In genomic region chr5:143213832-143214231, GRCm38 (mm10) we compare ENCODE assay signal across 26 mouse cellular contexts. TPM values are rescaled to one million over a fixed set of nuclear protein-coding genes. Genes with fewer than 3 reads are reported as not detected.
DNase-seq lines count a peak whose midpoint lies in the region; ATAC-seq and TF ChIP-seq lines count a peak whose summit lies in the region.
"Had no signal": no experiment of that assay in that cellular context is flagged by ENCODE, and none has a peak within 500 bp of the region (broad histone marks: within the 10 kb centered on the region; RNA-seq: fewer than 3 reads in every experiment).

No protein-coding gene starts in this region.

- DNase-seq in stomach, postnatal 0 days (ENCODE audit: low spot score): no peak
- DNase-seq in large intestine, adult 2 months (ENCODE audit: low read depth, low spot score): peak; percentile 18
- no peak for DNase-seq in ovary, adult 18-20 months (ENCODE audit: low spot score)
- DNase-seq: adrenal gland, adult 8-10 months; adrenal gland, postnatal 14 days; adrenal gland, postnatal 36 days; B cell, adult 2 months; cerebellum, adult 11-12 months; cerebellum, adult 2 months; cerebellum, adult 9-10 months; cerebellum, postnatal 10 days; cerebellum, postnatal 25 days had no signal

- peak; percentile 44; the same call in 1 of the 2 replicates for ATAC-seq in stomach, embryonic 16.5 days (ENCODE audit: insufficient read depth, low FRiP score)
- no peak for ATAC-seq in stomach, postnatal 0 days (ENCODE audit: low FRiP score, low TSS enrichment)
- peak; percentile 93 for ATAC-seq in intestine, embryonic 16.5 days
- no peak for ATAC-seq in hindbrain, embryonic 16.5 days
- ATAC-seq: activated CD4-positive, CD25-positive, alpha-beta regulatory T cell, adult 4 months; CD4-positive, CD25-positive, alpha-beta regulatory T cell, adult 4 months; forebrain, embryonic 14.5 days; forebrain, embryonic 16.5 days; Patski had no signal

- no peaks in the 10 kb centered on the region for H3K36me3 ChIP-seq in stomach, embryonic 16.5 days (ENCODE audit: control insufficient read depth, insufficient read depth, low read length)
- no peaks in the 10 kb centered on the region for H3K36me3 ChIP-seq in stomach, postnatal 0 days (ENCODE audit: control insufficient read depth, insufficient read depth, low read length)
- no peaks in the 10 kb centered on the region for H3K36me3 ChIP-seq in intestine, embryonic 16.5 days (ENCODE audit: control insufficient read depth, insufficient read depth, low read length)
- H3K36me3 ChIP-seq in hindbrain, embryonic 16.5 days (ENCODE audit: control insufficient read depth, insufficient read depth, low read length): no peaks in the 10 kb centered on the region
- H3K36me3 ChIP-seq: embryonic facial prominence, embryonic 10.5 days; embryonic facial prominence, embryonic 12.5 days; G1E had no signal

- TF ChIP-seq EP300 in stomach, postnatal 0 days (optimal IDR thresholded peaks at IDR 0.05): no peak

- WGBS in stomach, embryonic 16.5 days: 57% methylated on average over 2 of the region's 2 CpGs
- WGBS in stomach, postnatal 0 days: 47% methylated on average over 2 of the region's 2 CpGs
- 46% methylated on average over 2 of the region's 2 CpGs for WGBS in intestine, embryonic 16.5 days
- 22% methylated on average over 2 of the region's 2 CpGs for WGBS in large intestine, adult 2 months
- 81% methylated on average over 2 of the region's 2 CpGs for whole genome bisulfite sequencing in hindbrain, embryonic 16.5 days

- H3K4me3 ChIP-seq in stomach, embryonic 16.5 days (replicated peaks; ENCODE audit: low read length): no peak overlapping the region
- no peak overlapping the region for H3K4me3 ChIP-seq in stomach, postnatal 0 days (ENCODE audit: low read depth, low read length)
- no peak overlapping the region for H3K4me3 ChIP-seq in intestine, embryonic 16.5 days (ENCODE audit: low read length)
- H3K4me3 ChIP-seq in hindbrain, embryonic 16.5 days (ENCODE audit: low read length): no peak overlapping the region
- H3K4me3 ChIP-seq: embryonic facial prominence, embryonic 10.5 days; embryonic facial prominence, embryonic 12.5 days had no signal

- no peak overlapping the region for H3K9ac ChIP-seq in stomach, embryonic 16.5 days (ENCODE audit: low read length)
- H3K9ac ChIP-seq in stomach, postnatal 0 days (ENCODE audit: low read length): no peak overlapping the region
- no peak overlapping the region for H3K9ac ChIP-seq in intestine, embryonic 16.5 days (ENCODE audit: low read depth, low read length)
- H3K9ac ChIP-seq in hindbrain, embryonic 16.5 days (ENCODE audit: low read depth, low read length): no peak overlapping the region
- H3K9ac ChIP-seq: embryonic facial prominence, embryonic 12.5 days had no signal

- H3K9me3 ChIP-seq in stomach, embryonic 16.5 days (replicated peaks; ENCODE audit: control insufficient read depth, low read length): 0 out of 2 replicates have a peak, but pooled peaks cover 1% of the 10 kb centered on the region
- 0 out of 2 replicates have a peak, but pooled peaks cover under 1% of the 10 kb centered on the region for H3K9me3 ChIP-seq in stomach, postnatal 0 days (ENCODE audit: control insufficient read depth, low read length)
- no peaks in the 10 kb centered on the region for H3K9me3 ChIP-seq in intestine, embryonic 16.5 days (ENCODE audit: control insufficient read depth, low read length)
- H3K9me3 ChIP-seq in hindbrain, embryonic 16.5 days (ENCODE audit: control insufficient read depth, low read length): no peaks in the 10 kb centered on the region
- H3K9me3 ChIP-seq: embryonic facial prominence, embryonic 12.5 days had no signal

- H3K27ac ChIP-seq in stomach, embryonic 16.5 days (ENCODE audit: low read length): no peak overlapping the region
- H3K27ac ChIP-seq in stomach, postnatal 0 days (replicated peaks): no peak overlapping the region
- no peak overlapping the region for H3K27ac ChIP-seq in intestine, embryonic 16.5 days (ENCODE audit: low read length)
- no peak overlapping the region for H3K27ac ChIP-seq in hindbrain, embryonic 16.5 days (ENCODE audit: low read depth, low read length)
- H3K27ac ChIP-seq: embryonic facial prominence, embryonic 10.5 days; embryonic facial prominence, embryonic 12.5 days had no signal

- no peak for TF ChIP-seq CTCF in stomach, postnatal 0 days (IDR thresholded peaks at IDR 0.05; ENCODE audit: low read depth)

- no peaks in the 10 kb centered on the region for H3K27me3 ChIP-seq in stomach, embryonic 16.5 days (ENCODE audit: control insufficient read depth, insufficient read depth, low read length)
- no peaks in the 10 kb centered on the region for H3K27me3 ChIP-seq in stomach, postnatal 0 days (ENCODE audit: control insufficient read depth, insufficient read depth, low read length)
- peaks cover 2% of the 10 kb centered on the region; the same call in 1 of the 2 replicates for H3K27me3 ChIP-seq in intestine, embryonic 16.5 days (replicated peaks; ENCODE audit: control insufficient read depth, insufficient read depth, low read length)
- no peaks in the 10 kb centered on the region for H3K27me3 ChIP-seq in hindbrain, embryonic 16.5 days (replicated peaks; ENCODE audit: control insufficient read depth, insufficient read depth, low read length)
- H3K27me3 ChIP-seq: embryonic facial prominence, embryonic 12.5 days had no signal

- no peaks in the 10 kb centered on the region for H3K4me1 ChIP-seq in stomach, embryonic 16.5 days (ENCODE audit: control insufficient read depth, insufficient read depth, low read length)
- H3K4me1 ChIP-seq in stomach, postnatal 0 days (replicated peaks; ENCODE audit: control insufficient read depth, insufficient read depth): no peaks in the 10 kb centered on the region
- peaks cover 3% of the 10 kb centered on the region; the same call in 1 of the 2 replicates for H3K4me1 ChIP-seq in intestine, embryonic 16.5 days (ENCODE audit: control insufficient read depth, insufficient read depth, low read length)
- H3K4me1 ChIP-seq in hindbrain, embryonic 16.5 days (ENCODE audit: control insufficient read depth, insufficient read depth, low read depth, low read length): no peaks in the 10 kb centered on the region
- H3K4me1 ChIP-seq: embryonic facial prominence, embryonic 10.5 days; embryonic facial prominence, embryonic 12.5 days had no signal

- no peak overlapping the region for H3K4me2 ChIP-seq in stomach, embryonic 16.5 days (ENCODE audit: low read depth, low read length)
- H3K4me2 ChIP-seq in stomach, postnatal 0 days (replicated peaks; ENCODE audit: low read depth): no peak overlapping the region
- no peak overlapping the region for H3K4me2 ChIP-seq in intestine, embryonic 16.5 days (ENCODE audit: low read depth, low read length)
- H3K4me2 ChIP-seq in hindbrain, embryonic 16.5 days (ENCODE audit: low read length): no peak overlapping the region
- H3K4me2 ChIP-seq: embryonic facial prominence, embryonic 12.5 days had no signal

RNA-seq across cellular contexts. Expression of gene Spdye4a, which starts 12.9 kb away (rescaled TPM):
- polyA plus RNA-seq in stomach, embryonic 16.5 days (2015; fragmentation: Nextera tagmentation; extraction: Ambion mirVana): not detected in 2 replicates
- polyA plus RNA-seq in stomach, postnatal 0 days (2015; fragmentation: Nextera tagmentation; extraction: Ambion mirVana): 0.05 TPM in 1 of 2 replicates, not detected in the other
- polyA plus RNA-seq in intestine, embryonic 16.5 days (2015; fragmentation: Nextera tagmentation; extraction: Ambion mirVana): not detected in 2 replicates
- polyA plus RNA-seq in large intestine, adult 2 months (2012; rRNA removed): not detected in 2 replicates
- polyA plus RNA-seq in hindbrain, embryonic 16.5 days (2015; fragmentation: Nextera tagmentation; extraction: Ambion mirVana): not detected in 2 replicates
- polyA plus RNA-seq: activated CD4-positive, CD25-positive, alpha-beta regulatory T cell, adult 4 months; CD4-positive, CD25-positive, alpha-beta regulatory T cell, adult 4 months; cerebellum, adult 2 months; cortical plate, adult 2 months; embryonic facial prominence, embryonic 10.5 days; embryonic facial prominence, embryonic 12.5 days; embryonic facial prominence, embryonic 14.5 days; forebrain, embryonic 11.5 days; forebrain, embryonic 14.5 days; forebrain, embryonic 16.5 days; G1E; Patski had no signal

RNA-seq across cellular contexts. Expression of gene Zfp12, which starts 21.1 kb away (rescaled TPM):
- polyA plus RNA-seq in stomach, embryonic 16.5 days (2015; fragmentation: Nextera tagmentation; extraction: Ambion mirVana): 11.3 and 12.9 TPM in 2 replicates
- polyA plus RNA-seq in stomach, postnatal 0 days (2015; fragmentation: Nextera tagmentation; extraction: Ambion mirVana): 4.2 and 4.5 TPM in 2 replicates
- polyA plus RNA-seq in intestine, embryonic 16.5 days (2015; fragmentation: Nextera tagmentation; extraction: Ambion mirVana): 7.4 and 8.0 TPM in 2 replicates
- 4.1 and 4.5 TPM in 2 replicates for polyA plus RNA-seq in large intestine, adult 2 months (2012; rRNA removed)
- 16.4 and 20.5 TPM in 2 replicates for polyA plus RNA-seq in hindbrain, embryonic 16.5 days (2015; fragmentation: Nextera tagmentation; extraction: Ambion mirVana)

RNA-seq across cellular contexts. Expression of gene Spdye4b, which starts 33.0 kb away (rescaled TPM):
- not detected in 2 replicates for polyA plus RNA-seq in stomach, embryonic 16.5 days (2015; fragmentation: Nextera tagmentation; extraction: Ambion mirVana)
- polyA plus RNA-seq in stomach, postnatal 0 days (2015; fragmentation: Nextera tagmentation; extraction: Ambion mirVana): not detected in 2 replicates
- not detected in 2 replicates for polyA plus RNA-seq in intestine, embryonic 16.5 days (2015; fragmentation: Nextera tagmentation; extraction: Ambion mirVana)
- polyA plus RNA-seq in large intestine, adult 2 months (2012; rRNA removed): not detected in 2 replicates
- polyA plus RNA-seq in hindbrain, embryonic 16.5 days (2015; fragmentation: Nextera tagmentation; extraction: Ambion mirVana): not detected in 2 replicates
- polyA plus RNA-seq: CD4-positive, CD25-positive, alpha-beta regulatory T cell, adult 4 months; cerebellum, adult 2 months; cortical plate, adult 2 months; embryonic facial prominence, embryonic 10.5 days; embryonic facial prominence, embryonic 12.5 days; embryonic facial prominence, embryonic 14.5 days; forebrain, embryonic 11.5 days; forebrain, embryonic 14.5 days; forebrain, embryonic 16.5 days; G1E; Patski had no signal

RNA-seq across cellular contexts. Expression of gene Rbak, which starts 33.3 kb away (rescaled TPM):
- 9.3 and 10.3 TPM in 2 replicates for polyA plus RNA-seq in stomach, embryonic 16.5 days (2015; fragmentation: Nextera tagmentation; extraction: Ambion mirVana)
- polyA plus RNA-seq in stomach, postnatal 0 days (2015; fragmentation: Nextera tagmentation; extraction: Ambion mirVana): 4.2 and 5.2 TPM in 2 replicates
- polyA plus RNA-seq in intestine, embryonic 16.5 days (2015; fragmentation: Nextera tagmentation; extraction: Ambion mirVana): 5.0 and 5.6 TPM in 2 replicates
- 2.6 and 3.1 TPM in 2 replicates for polyA plus RNA-seq in large intestine, adult 2 months (2012; rRNA removed)
- 9.6 and 11.4 TPM in 2 replicates for polyA plus RNA-seq in hindbrain, embryonic 16.5 days (2015; fragmentation: Nextera tagmentation; extraction: Ambion mirVana)

RNA-seq across cellular contexts. Expression of gene Zfp316, which starts 56.0 kb away (rescaled TPM):
- 0.60 and 0.74 TPM in 2 replicates for polyA plus RNA-seq in stomach, embryonic 16.5 days (2015; fragmentation: Nextera tagmentation; extraction: Ambion mirVana)
- 1.4 and 1.7 TPM in 2 replicates for polyA plus RNA-seq in stomach, postnatal 0 days (2015; fragmentation: Nextera tagmentation; extraction: Ambion mirVana)
- 0.43 and 0.56 TPM in 2 replicates for polyA plus RNA-seq in intestine, embryonic 16.5 days (2015; fragmentation: Nextera tagmentation; extraction: Ambion mirVana)
- 1.3 and 1.9 TPM in 2 replicates for polyA plus RNA-seq in large intestine, adult 2 months (2012; rRNA removed)
- polyA plus RNA-seq in hindbrain, embryonic 16.5 days (2015; fragmentation: Nextera tagmentation; extraction: Ambion mirVana): 3.3 and 7.2 TPM in 2 replicates

Comparison
In these comparisons a context has a peak if more than half of its experiments do, and no peak if none do; other contexts are left out.
1. ATAC-seq: peak in stomach, embryonic 16.5 days (single experiment) and intestine, embryonic 16.5 days (single experiment); none in stomach, postnatal 0 days (single experiment) and hindbrain, embryonic 16.5 days (single experiment).